Mouse (Mus musculus): ENCODE measurements at regions not wholly inside any gene's neighbourhood (a gene's known extent, or its start where the extent isn't known, plus 50 kb on each side); places are given as distances from the start of the nearest gene placed in this dataset.

DNA sequence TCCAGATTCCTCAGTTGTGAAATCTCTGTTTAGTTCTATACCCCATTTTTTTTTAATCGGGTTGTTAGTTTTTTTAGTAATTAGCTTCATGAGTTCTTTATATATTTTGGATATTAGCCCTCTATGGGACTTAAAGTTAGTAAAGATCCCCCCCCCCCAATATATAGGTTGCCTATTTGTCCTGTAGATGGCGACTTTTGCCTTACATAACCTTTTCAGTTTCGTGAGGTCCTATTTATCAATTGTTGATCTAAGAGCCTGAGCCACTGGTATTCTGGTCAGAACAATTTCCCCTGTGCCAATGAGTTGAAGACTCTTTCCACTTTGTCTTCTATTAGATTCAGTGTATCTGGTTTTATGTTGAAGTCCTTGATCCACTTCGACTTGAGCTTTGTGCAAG is 80.0 kb upstream of the Hpgds start:
- no peak for DNase-seq

DNA sequence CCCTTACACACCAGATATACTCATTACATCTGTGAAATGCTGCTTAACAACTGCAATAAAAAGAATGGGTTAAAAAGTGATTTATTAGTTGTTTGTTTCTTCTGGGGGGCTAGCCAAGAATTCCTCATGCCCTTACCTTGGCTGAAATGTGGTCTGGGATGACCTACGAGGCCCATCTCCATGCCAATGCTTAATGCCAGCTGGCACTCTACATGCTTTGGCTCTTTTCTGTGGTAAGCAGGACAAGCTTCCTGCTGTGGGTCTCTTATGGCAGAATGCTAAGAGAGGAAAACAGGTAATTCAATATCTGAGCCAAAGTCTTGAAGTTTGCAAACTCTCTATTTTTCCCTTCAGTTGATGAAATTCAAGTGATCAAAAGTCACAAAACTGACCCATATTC is 117.9 kb upstream of the Hpgds start:
- DNase-seq: peak in 1 of 2 experiments; percentile 3

DNA sequence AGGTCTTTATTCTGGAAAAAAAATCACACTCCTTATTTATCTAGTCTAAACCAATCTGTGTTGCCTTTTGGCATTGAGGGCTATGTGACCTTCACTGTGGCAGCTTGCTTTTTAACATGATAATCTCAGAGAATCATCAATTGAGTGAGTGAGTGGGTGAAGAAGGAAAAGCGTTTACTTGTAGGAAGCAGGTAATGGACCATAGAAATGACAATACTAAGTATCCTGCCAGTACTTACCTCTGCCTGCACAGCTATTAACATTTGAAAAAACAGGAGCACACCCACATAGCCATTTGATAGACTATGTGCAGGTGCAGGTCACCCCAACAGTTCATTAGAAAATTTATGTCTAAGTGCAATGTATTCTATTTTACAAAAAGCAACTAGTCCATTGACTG is 110.2 kb upstream of the C130060K24Rik start:
- no peak for DNase-seq

DNA sequence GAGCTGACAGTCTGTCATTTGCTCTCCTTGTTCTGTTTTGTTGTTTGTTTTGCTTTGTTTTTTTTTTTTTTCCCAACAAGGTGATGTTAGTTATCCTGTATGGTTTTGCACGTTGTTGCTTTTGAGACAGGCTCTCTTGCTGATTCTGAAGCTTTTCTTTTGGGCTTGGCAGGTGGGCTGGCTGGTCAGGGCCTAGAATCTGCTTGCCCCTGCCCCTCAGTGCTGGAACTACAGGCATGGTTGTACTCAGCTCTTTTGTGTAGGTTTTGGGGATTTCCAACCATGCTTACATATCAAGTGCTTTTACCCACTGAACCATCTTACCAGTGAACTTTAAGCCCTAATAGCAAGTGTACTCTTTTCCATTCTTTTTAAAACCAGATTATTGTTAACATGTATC is 70.7 kb upstream of the C130060K24Rik start:
- no peak for DNase-seq

DNA sequence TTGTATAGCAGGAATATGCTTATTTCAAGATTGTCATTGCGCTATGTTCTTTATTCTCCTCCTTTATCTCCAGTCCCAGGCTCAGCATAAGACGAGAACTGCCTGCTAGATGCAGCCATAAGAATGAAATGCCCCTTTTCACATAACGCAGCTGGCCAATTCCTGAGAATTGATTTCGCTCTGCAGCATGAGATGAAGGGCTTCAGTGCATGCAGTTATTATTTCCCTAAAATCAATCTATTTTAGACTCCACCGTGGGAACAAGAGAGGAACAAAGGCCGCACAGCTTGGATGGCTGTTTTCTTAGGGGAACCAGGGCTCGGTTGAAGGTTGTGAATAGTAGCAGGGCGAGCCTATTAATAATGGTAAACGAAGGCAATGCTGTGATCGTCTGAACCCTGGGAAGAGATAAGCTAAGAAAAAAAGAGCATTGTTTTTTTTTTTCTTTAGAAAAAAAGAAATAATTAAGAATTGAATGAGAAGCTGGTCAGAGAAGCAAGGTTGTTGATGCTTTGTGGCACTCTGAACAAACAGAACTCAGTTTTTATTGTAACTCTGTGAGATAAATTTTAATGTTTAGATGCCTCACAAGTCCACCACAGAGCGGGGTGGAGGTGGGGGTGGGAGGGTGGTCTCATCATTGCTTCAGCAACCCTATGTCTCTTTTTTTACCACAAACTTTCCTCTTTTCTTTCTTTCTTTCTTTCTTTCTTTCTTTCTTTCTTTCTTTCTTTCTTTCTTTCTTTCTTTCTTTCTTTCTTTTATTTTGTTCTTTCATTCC is 69.9 kb upstream of the C130060K24Rik start:
- no peak for DNase-seq

- DNase-seq: no peak
Observed at GRCm38 (mm10) chr6:65311778-65312177, 69.1 kb upstream of the C130060K24Rik start.

Measured in kidney, postnatal 36 days (tissue).